Mouse (Mus musculus): ENCODE results near the gene Olfr272.

Gene Olfr272

GRCm38 (mm10) chr4:52919078-52919477 is at the start of gene Olfr272:
Olfr272 (minus strand) TSS chr4:52919178.
- no peak for DNase-seq (ENCODE audit: extremely low read depth, insufficient read length, low spot score)

GRCm38 (mm10) chr4:52964247-52964646 is 45.3 kb upstream of the Olfr272 start, which contains the start of gene Olfr270:
Olfr270 (plus strand) TSS chr4:52964547.
- DNase-seq (ENCODE audit: extremely low read depth, insufficient read length, low spot score) = no peak

GRCm38 (mm10) chr4:52958693-52959092 is 39.7 kb upstream of the Olfr272 start:
- no peak for DNase-seq (ENCODE audit: extremely low read depth, insufficient read length, low spot score)

- DNase-seq (ENCODE audit: extremely low read depth, insufficient read length, low spot score) = no peak
These were observed 30.0 kb upstream of the Olfr272 start for GRCm38 (mm10) chr4:52949005-52949404.

GRCm38 (mm10) chr4:52946665-52947064 is 27.7 kb upstream of the Olfr272 start:
- DNase-seq (ENCODE audit: extremely low read depth, insufficient read length, low spot score) = no peak

- no peak for DNase-seq (ENCODE audit: extremely low read depth, insufficient read length, low spot score)
These were observed 11.5 kb upstream of the Olfr272 start for GRCm38 (mm10) chr4:52930480-52930879.

GRCm38 (mm10) chr4:52917311-52917688 is 1.7 kb downstream of the Olfr272 start:
- DNase-seq (ENCODE audit: extremely low read depth, insufficient read length, low spot score) = no peak

- DNase-seq (ENCODE audit: extremely low read depth, insufficient read length, low spot score) = no peak
These were observed 2.2 kb downstream of the Olfr272 start for GRCm38 (mm10) chr4:52916659-52917310.

GRCm38 (mm10) chr4:52912409-52912808 is 6.6 kb downstream of the Olfr272 start:
- DNase-seq (ENCODE audit: extremely low read depth, insufficient read length, low spot score) = no peak

- DNase-seq (ENCODE audit: extremely low read depth, insufficient read length, low spot score) = no peak
These were observed 9.4 kb downstream of the Olfr272 start for GRCm38 (mm10) chr4:52909542-52909941.

GRCm38 (mm10) chr4:52864156-52864555 is 54.8 kb downstream of the Olfr272 start:
- DNase-seq (ENCODE audit: extremely low read depth, insufficient read length, low spot score) = no peak
